Mouse (Mus musculus): ENCODE results near the gene Sf3b2. TPM values are rescaled to one million over a fixed set of nuclear protein-coding genes. Genes with fewer than 3 reads are reported as not detected.

Sf3b2 gene
- polyA plus RNA-seq (2012; rRNA removed; ENCODE audit: low replicate concordance) = 79.2 and 128 TPM in 2 replicates

DNA sequence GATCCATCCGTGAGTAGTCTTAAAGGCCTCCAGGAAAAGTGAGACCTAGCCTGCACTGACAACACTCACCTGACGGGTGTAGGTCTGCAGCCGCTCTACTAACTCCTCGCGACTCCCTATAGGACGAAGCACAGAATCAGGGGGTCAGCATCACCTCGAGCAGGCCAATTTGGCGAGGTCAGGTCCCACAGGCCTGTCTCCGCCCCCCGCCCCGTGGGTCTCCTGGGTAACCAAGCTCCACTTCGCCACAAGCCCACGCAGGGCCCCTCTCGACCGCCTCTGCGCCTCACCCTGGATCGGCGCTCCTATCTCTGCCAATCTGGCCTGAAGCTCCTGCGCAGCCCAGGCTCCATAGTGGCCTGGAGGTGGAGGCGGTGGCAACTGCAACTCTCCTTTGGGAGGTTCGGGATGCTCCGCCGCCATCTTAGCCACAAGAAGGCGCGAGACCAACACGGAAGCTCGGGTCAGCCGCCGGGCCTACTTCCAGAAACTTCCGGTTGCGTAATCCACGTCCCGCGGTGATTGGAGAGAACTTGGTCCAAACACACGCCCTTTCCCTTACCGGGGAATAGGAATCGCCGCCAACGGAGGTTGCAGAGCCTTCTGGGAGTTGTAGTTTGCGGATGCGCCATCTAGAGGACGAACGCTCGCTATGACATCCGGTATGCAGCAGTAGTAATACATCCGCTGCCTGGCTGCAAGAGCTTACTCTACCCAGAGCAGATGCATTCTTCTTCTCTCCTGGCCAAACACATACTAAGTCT lies at the start of gene Sf3b2:
TSS of gene Sf3b2 (minus strand) at position 484 of the 764 bp plus-strand sequence.

DNA sequence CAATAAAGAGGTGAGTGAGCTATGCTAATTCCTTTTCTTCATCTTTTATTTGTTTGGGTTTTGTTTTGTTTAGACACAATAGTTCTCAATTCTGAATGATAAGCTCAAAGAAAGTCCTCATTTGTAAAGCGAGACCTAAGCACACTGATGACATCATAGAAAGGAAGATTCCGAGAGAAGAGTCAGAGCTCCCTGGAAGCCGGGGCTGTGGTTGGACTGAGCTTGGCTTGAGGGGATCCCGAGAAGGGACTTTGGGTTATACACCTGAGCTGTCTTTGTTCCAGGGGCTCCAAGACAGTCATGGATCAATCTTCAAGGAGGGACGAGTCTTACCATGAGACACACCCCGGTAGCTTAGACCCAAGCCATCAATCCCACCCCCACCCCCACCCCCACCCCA lies 40.2 kb upstream of the Sf3b2 start, which contains the start of gene Catsper1:
TSS of gene Catsper1 (plus strand) at position 301 of the 400 bp plus-strand sequence.

DNA sequence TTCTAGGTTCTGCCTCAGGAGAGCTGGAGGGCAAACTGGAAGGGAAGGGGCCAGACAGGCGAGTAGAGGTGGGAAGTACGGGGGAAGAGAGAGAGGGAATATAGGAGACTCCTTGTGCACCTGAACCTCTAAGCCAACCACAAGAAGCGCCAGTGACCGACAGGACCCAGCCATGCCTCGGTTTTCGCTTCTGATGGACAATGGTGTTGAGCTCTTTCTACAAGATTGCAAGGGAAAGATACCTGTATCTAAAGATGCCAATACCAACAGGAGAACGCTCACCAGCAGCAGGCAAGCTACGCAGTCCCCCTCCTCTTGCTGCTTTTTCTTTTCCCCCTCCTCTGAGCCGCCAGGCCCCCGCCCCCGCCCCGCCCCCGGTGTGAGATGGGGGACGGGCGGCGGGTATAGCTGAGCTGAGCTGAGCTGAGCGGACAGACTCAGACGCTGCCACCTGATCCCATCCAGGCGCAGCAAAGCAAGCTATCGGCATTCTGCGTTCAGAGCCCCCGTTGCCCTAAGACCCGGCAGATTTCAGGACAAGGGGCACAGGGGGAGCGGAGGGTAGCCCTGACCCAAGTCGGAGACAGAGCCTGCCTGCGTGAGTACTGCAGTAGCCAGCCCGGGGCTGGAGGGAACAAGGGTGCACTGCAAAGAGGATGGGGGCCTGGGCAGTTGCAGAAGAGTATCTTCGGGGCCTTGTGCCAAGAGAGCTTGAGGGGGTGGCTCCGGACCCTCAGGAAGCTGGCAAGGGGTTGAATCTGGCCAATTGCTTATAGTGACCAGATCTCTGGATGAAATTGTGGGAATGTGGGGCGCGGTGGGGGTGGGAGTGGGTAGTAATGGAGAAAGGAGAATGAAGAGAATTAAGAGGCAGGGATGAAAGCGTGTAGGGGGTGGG lies 2.9 kb upstream of the Sf3b2 start, which contains the start of gene Gal3st3:
TSS of gene Gal3st3 (plus strand) at position 429 of the 898 bp plus-strand sequence.

DNA sequence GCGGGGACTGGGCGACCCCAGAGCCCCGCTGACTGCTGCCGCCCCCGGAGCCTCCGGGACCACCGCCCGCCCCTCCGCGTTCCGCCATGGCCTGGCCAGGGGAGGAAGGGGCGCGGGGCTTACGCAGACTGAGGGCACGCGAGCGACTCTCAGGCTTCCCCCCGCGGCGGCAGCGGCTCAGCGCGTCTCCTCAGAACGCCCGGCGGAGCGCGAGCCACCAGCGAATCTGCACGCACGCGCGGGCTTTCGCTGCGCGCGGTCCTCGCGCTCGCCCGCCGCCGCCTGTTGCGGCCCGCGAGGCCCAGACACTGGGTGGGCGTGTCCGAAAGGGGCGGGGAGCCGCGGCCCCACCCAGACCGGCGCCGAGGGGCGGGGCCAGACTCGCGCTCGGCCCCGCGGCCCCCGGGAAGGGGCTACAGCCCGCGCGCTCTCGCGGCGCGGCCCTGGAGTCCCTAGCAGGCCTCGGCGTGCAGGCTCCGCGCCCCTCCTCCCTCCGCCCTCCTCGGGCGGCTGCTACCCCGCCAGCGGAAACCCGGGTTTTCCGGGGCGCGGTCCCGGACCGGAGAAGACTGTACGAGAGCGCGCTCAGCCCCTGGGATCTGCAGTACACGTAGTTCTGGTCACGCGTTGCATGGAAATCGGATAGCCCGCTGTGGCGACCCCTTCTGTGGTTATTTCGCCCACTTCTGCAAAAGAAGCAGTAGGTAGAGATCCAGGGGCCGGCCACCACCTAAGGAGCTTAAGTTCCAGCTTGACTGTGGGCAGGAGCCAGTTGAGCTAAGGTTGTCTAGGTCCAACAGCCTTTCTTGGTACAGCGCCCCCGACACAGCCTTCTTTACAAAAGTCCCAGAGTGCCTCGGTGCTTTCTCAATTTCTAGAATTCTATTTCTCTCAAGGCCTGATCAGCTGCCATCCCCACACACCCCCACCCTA lies 22.2 kb downstream of the Sf3b2 start, which contains the start of gene Pacs1:
TSS of gene Pacs1 (minus strand) at position 319 of the 933 bp plus-strand sequence.

Other genes with a start within 250 kb of the Sf3b2 start
- gene Rin1, start 245.0 kb downstream of the Sf3b2 start, polyA plus RNA-seq (2012; rRNA removed; ENCODE audit: low replicate concordance) = 11.1 and 16.2 TPM in 2 replicates
- gene Cd248, start 227.4 kb downstream of the Sf3b2 start, polyA plus RNA-seq (2012; rRNA removed; ENCODE audit: low replicate concordance) = 119 and 148 TPM in 2 replicates
- 0.20 and 0.41 TPM in 2 replicates for gene Tmem151a, start 209.9 kb downstream of the Sf3b2 start, polyA plus RNA-seq (2012; rRNA removed; ENCODE audit: low replicate concordance)
- 170 and 227 TPM in 2 replicates for gene Yif1a, start 206.9 kb downstream of the Sf3b2 start, polyA plus RNA-seq (2012; rRNA removed; ENCODE audit: low replicate concordance)
- 0.96 and 3.2 TPM in 2 replicates for gene Cnih2, start 196.9 kb downstream of the Sf3b2 start, polyA plus RNA-seq (2012; rRNA removed; ENCODE audit: low replicate concordance)
- 267 and 345 TPM in 2 replicates for gene Rab1b, start 188.4 kb downstream of the Sf3b2 start, polyA plus RNA-seq (2012; rRNA removed; ENCODE audit: low replicate concordance)
- 44.4 and 46.1 TPM in 2 replicates for gene Klc2, start 176.9 kb downstream of the Sf3b2 start, polyA plus RNA-seq (2012; rRNA removed; ENCODE audit: low replicate concordance)
- gene Pacs1, start 22.3 kb downstream of the Sf3b2 start, polyA plus RNA-seq (2012; rRNA removed; ENCODE audit: low replicate concordance) = 40.7 and 52.1 TPM in 2 replicates
- 0.04 and 0.36 TPM in 2 replicates for gene Gal3st3, start 2.9 kb upstream of the Sf3b2 start, polyA plus RNA-seq (2012; rRNA removed; ENCODE audit: low replicate concordance)
- gene Catsper1, start 40.3 kb upstream of the Sf3b2 start, polyA plus RNA-seq (2012; rRNA removed; ENCODE audit: low replicate concordance) = not detected in 2 replicates
- 4.1 and 142 TPM in 2 replicates for gene Cst6, start 54.1 kb upstream of the Sf3b2 start, polyA plus RNA-seq (2012; rRNA removed; ENCODE audit: low replicate concordance)
- 14.3 and 25.0 TPM in 2 replicates for gene Eif1ad, start 71.3 kb upstream of the Sf3b2 start, polyA plus RNA-seq (2012; rRNA removed; ENCODE audit: low replicate concordance)
- gene Banf1, start 71.7 kb upstream of the Sf3b2 start, polyA plus RNA-seq (2012; rRNA removed; ENCODE audit: low replicate concordance) = 85.0 and 196 TPM in 2 replicates
- gene Sart1, start 93.2 kb upstream of the Sf3b2 start, polyA plus RNA-seq (2012; rRNA removed; ENCODE audit: low replicate concordance) = 13.2 and 16.5 TPM in 2 replicates
- gene Tsga10ip, start 107.1 kb upstream of the Sf3b2 start, polyA plus RNA-seq (2012; rRNA removed; ENCODE audit: low replicate concordance) = not detected in 2 replicates
- 111 and 116 TPM in 2 replicates for gene Drap1, start 129.5 kb upstream of the Sf3b2 start, polyA plus RNA-seq (2012; rRNA removed; ENCODE audit: low replicate concordance)
- gene AI837181, start 129.7 kb upstream of the Sf3b2 start, polyA plus RNA-seq (2012; rRNA removed; ENCODE audit: low replicate concordance) = 112 and 118 TPM in 2 replicates
- 0.13 and 0.75 TPM in 2 replicates for gene Fosl1, start 152.1 kb upstream of the Sf3b2 start, polyA plus RNA-seq (2012; rRNA removed; ENCODE audit: low replicate concordance)
- 5.0 and 11.5 TPM in 2 replicates for gene Ccdc85b, start 162.4 kb upstream of the Sf3b2 start, polyA plus RNA-seq (2012; rRNA removed; ENCODE audit: low replicate concordance)
- gene Fibp, start 165.2 kb upstream of the Sf3b2 start, polyA plus RNA-seq (2012; rRNA removed; ENCODE audit: low replicate concordance) = 106 and 133 TPM in 2 replicates
- gene Ctsw, start 173.1 kb upstream of the Sf3b2 start, polyA plus RNA-seq (2012; rRNA removed; ENCODE audit: low replicate concordance) = 27.5 and 30.7 TPM in 2 replicates
- gene Efemp2, start 178.5 kb upstream of the Sf3b2 start, polyA plus RNA-seq (2012; rRNA removed; ENCODE audit: low replicate concordance) = 96.9 and 98.4 TPM in 2 replicates
- gene Mus81, start 192.9 kb upstream of the Sf3b2 start, polyA plus RNA-seq (2012; rRNA removed; ENCODE audit: low replicate concordance) = 47.4 and 58.4 TPM in 2 replicates
- 576 and 751 TPM in 2 replicates for gene Cfl1, start 195.0 kb upstream of the Sf3b2 start, polyA plus RNA-seq (2012; rRNA removed; ENCODE audit: low replicate concordance)
- gene 1700020D05Rik, start 208.3 kb upstream of the Sf3b2 start, polyA plus RNA-seq (2012; rRNA removed; ENCODE audit: low replicate concordance) = 1.1 and 1.7 TPM in 2 replicates
- 11.3 and 16.3 TPM in 2 replicates for gene Snx32, start 215.1 kb upstream of the Sf3b2 start, polyA plus RNA-seq (2012; rRNA removed; ENCODE audit: low replicate concordance)

Measured in mammary gland, adult 2 months (tissue).